Mouse (Mus musculus) lung, postnatal 0 days (tissue): Measurements from ENCODE around the gene Pard3b.

Experiments
- CTCF ChIP-seq: IDR thresholded peaks from 2 replicates; pipeline ENCODE4 v1.5.1; 2016; ENCODE audit warnings: antibody characterized with exemption, mild to moderate bottlenecking
- EP300 ChIP-seq: IDR thresholded peaks from 2 replicates; pipeline ENCODE4 v1.6.1; 2016; ENCODE audit warnings: antibody characterized with exemption, mild to moderate bottlenecking, control low read depth

DNA sequence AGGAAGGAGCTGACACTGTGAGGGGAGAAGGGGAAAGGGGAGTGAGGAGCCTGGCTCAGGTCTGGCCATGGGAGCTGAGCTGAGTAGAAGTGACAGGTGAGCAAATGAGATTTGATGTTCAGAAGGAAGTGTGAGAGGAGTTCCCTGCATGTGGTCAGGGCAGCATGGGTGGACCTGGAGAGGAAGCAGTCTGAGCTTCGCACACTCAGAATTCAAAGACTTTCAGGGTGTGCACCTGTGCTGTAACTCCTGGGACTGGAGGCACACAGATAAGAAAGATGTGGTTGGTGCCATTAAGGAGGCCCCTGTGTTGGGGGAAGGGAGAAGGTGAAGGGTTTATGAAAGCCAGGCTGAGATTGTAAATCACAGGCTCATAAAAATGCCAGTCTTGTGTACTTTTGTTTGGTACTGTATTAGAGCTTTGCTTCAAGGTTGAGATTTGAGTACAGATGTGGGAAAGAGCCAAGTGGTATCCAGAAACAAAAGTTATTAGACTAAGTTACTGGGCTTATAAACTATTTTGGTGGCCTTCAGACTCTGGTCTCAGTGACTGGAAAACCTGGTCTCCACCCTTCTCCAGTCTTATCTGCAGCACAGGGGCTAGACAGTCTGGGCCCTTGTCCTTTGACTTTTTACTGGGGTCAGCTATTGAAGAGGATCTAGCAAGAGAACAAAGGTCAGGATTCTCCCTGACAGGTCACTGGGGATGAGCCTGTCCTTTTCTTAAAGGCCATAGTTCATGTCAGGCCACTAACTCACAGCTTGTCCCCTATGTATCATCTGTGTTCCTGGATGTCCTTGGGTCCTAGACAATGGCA lies 13.0 kb downstream of the Pard3b start:
- TF ChIP-seq EP300 (no peak), CTCF (no peak)
